Mouse (Mus musculus) layer of hippocampus, adult 6 months (tissue): Measurements from ENCODE around the gene Otogl. TPM values are rescaled to one million over a fixed set of nuclear protein-coding genes. Genes with fewer than 3 reads are reported as not detected.

Experiments used
- long read RNA-seq, 2 experiments: library from polyadenylated mRNA; unstranded; transcript quantifications; one replicate each; pipeline ENCODE4 v2.0.0; 2019 to 2020
- polyA plus RNA-seq: library from polyadenylated mRNA; unstranded; fragments of <200 nt; fragmentation: Nextera tagmentation; gene quantifications from 2 replicates; pipeline ENCODE4 v1.2.3, GENCODE M21; 2021

Otogl gene
- 0.04 and 0.06 TPM in 2 replicates for polyA plus RNA-seq
- long read RNA-seq, experiment 1: 0 reads
- long read RNA-seq, experiment 2, partial matches to known transcripts: 0 of 1 reads
- long read RNA-seq, experiment 2, other reads (novel, unspliced or antisense): 1 of 1 reads

GRCm38 (mm10) chr10:107912084-107912573 is at the start of gene Otogl:
Gene Otogl, minus strand, starts transcription at chr10:107912134.

DNA sequence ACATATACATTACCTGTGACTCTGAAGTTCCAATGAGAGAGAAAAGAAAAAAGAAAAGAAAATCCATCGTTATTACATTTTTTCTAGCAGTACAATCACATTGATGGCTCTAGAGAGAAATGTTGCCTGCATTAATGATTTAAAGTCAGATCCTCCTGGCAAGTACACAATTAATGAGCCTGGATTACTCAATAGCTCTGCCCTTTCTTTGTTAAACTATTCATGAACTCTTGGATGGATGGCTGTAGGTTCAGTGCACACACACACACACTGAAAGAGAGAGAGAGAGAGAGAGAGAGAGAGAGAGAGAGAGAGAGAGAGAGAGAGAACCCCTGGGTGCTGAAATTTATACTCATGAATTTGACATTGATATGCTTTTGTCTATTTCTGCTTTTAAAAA is 192.1 kb downstream of the Otogl start, which contains the start of gene Ptprq:
Gene Ptprq (minus strand): TSS at position 246 of the 400 bp plus-strand sequence.

Other genes starting within 250 kb of the Otogl start
- 0.01 TPM in 1 of 2 replicates, not detected in the other for gene Ptprq, start 192.1 kb downstream of the Otogl start, polyA plus RNA-seq